ENCODE assay signal across 7 mouse cellular contexts in genomic region chr6:97617774-97618173, GRCm38 (mm10). TPM values are rescaled to one million over a fixed set of nuclear protein-coding genes. Genes with fewer than 3 reads are reported as not detected.
DNase-seq lines count a peak whose midpoint lies in the region; ATAC-seq lines count a peak whose summit lies in the region.

No protein-coding gene starts in this region.

- 20% methylated on average over 7 of the region's 7 CpGs for WGBS in liver, embryonic 11.5 days
- WGBS in stomach, embryonic 16.5 days, result 19% methylated on average over 7 of the region's 7 CpGs

- H3K4me2 ChIP-seq in liver, embryonic 11.5 days, result peak overlapping the region; percentile 74
- peak overlapping the region; percentile 96 for H3K4me2 ChIP-seq in stomach, embryonic 16.5 days (ENCODE audit: low read depth, low read length)

- no peaks in the 10 kb centered on the region for H3K36me3 ChIP-seq in megakaryocyte, embryonic 14.5 days (replicated peaks; ENCODE audit: low read length)
- no peaks in the 10 kb centered on the region for H3K36me3 ChIP-seq in liver, embryonic 11.5 days (ENCODE audit: control insufficient read depth, insufficient read depth, low read length)
- H3K36me3 ChIP-seq in stomach, embryonic 16.5 days (ENCODE audit: control insufficient read depth, insufficient read depth, low read length), result no peaks in the 10 kb centered on the region

- no peak overlapping the region for H3K9ac ChIP-seq in liver, embryonic 11.5 days (ENCODE audit: low read depth, low read length)
- peak overlapping the region; percentile 73 for H3K9ac ChIP-seq in stomach, embryonic 16.5 days (ENCODE audit: low read length)

- H3K4me3 ChIP-seq in megakaryocyte, embryonic 14.5 days (replicated peaks), result peak overlapping the region; percentile 89
- peak overlapping the region; percentile 59 for H3K4me3 ChIP-seq in liver, embryonic 11.5 days (ENCODE audit: low read depth, low read length)
- peak overlapping the region; percentile 65 for H3K4me3 ChIP-seq in stomach, embryonic 16.5 days (replicated peaks; ENCODE audit: low read length)

- H3K4me1 ChIP-seq in megakaryocyte, embryonic 14.5 days, result peaks cover 20% of the 10 kb centered on the region
- no peaks in the 10 kb centered on the region for H3K4me1 ChIP-seq in liver, embryonic 11.5 days (replicated peaks; ENCODE audit: control insufficient read depth, insufficient read depth, low read length)
- peaks cover 8% of the 10 kb centered on the region; the same call in 1 of the 2 replicates for H3K4me1 ChIP-seq in stomach, embryonic 16.5 days (ENCODE audit: control insufficient read depth, insufficient read depth, low read length)

- no peaks in the 10 kb centered on the region; the same call in 1 of the 2 replicates for H3K9me3 ChIP-seq in megakaryocyte, embryonic 14.5 days
- no peaks in the 10 kb centered on the region for H3K9me3 ChIP-seq in liver, embryonic 11.5 days (ENCODE audit: control insufficient read depth, low read length)
- H3K9me3 ChIP-seq in stomach, embryonic 16.5 days (replicated peaks; ENCODE audit: control insufficient read depth, low read length), result no peaks in the 10 kb centered on the region

- DNase-seq in liver, embryonic 11.5 days (ENCODE audit: low spot score), result no peak
- no peak for DNase-seq in layer of hippocampus, adult 8-10 months (ENCODE audit: low spot score in 2 of 2)
- no peak for DNase-seq in frontal cortex, adult 2 months (ENCODE audit: extremely low spot score in 1 of 2, low spot score in 1 of 2)

- no peak for ATAC-seq in megakaryocyte, adult 5-6 weeks (ENCODE audit: poor library complexity, severe bottlenecking)
- ATAC-seq in granulocyte monocyte progenitor cell, adult 5-6 weeks (replicated peaks; ENCODE audit: poor library complexity, severe bottlenecking), result peak; percentile 53
- ATAC-seq in liver, embryonic 11.5 days (replicated peaks; ENCODE audit: low FRiP score), result no peak
- ATAC-seq in stomach, embryonic 16.5 days (ENCODE audit: insufficient read depth, low FRiP score), result no peak

- peaks cover 52% of the 10 kb centered on the region for H3K27me3 ChIP-seq in megakaryocyte, embryonic 14.5 days (replicated peaks)
- H3K27me3 ChIP-seq in liver, embryonic 11.5 days (replicated peaks; ENCODE audit: control insufficient read depth, insufficient read depth, low read length), result peaks cover 30% of the 10 kb centered on the region
- peaks cover 12% of the 10 kb centered on the region for H3K27me3 ChIP-seq in stomach, embryonic 16.5 days (ENCODE audit: control insufficient read depth, insufficient read depth, low read length)

- no peak overlapping the region for H3K27ac ChIP-seq in liver, embryonic 11.5 days (ENCODE audit: low read depth, low read length)
- H3K27ac ChIP-seq in stomach, embryonic 16.5 days (ENCODE audit: low read length), result no peak overlapping the region

RNA-seq across cellular contexts. Expression of gene Frmd4b, which starts 0.4 kb away (rescaled TPM):
- polyA plus RNA-seq in megakaryocyte, embryonic 14.5 days (2012; ENCODE audit: insufficient read depth, low replicate concordance), result 9.2 and 9.3 TPM in 2 replicates
- 9.8 and 10.1 TPM in 2 replicates for total RNA-seq in megakaryocyte, adult 5-6 weeks (2015)
- 28.3 and 42.1 TPM in 2 replicates for total RNA-seq in megakaryocyte, adult 5-6 weeks (2017)
- total RNA-seq in granulocyte monocyte progenitor cell, adult 5-6 weeks (2014; fragmentation: Nextera tagmentation), result 7.2 and 9.0 TPM in 2 replicates
- 2.8 and 5.6 TPM in 2 replicates for total RNA-seq in granulocyte monocyte progenitor cell, adult 5-6 weeks (2017)
- 16.2 and 16.6 TPM in 2 replicates for polyA plus RNA-seq in liver, embryonic 11.5 days (2014; fragmentation: Nextera tagmentation; extraction: Ambion mirVana)
- polyA plus RNA-seq in stomach, embryonic 16.5 days (2015; fragmentation: Nextera tagmentation; extraction: Ambion mirVana), result 17.1 and 17.5 TPM in 2 replicates
- 10 to 100 TPM; 30.6 to 39.0 (median 34.4) TPM for total RNA-seq in layer of hippocampus, adult 8-10 months (2022)
- polyA plus RNA-seq in frontal cortex, adult 2 months (2012; rRNA removed), result 13.3 and 14.3 TPM in 2 replicates
